Mouse (Mus musculus): ENCODE measurements around the gene Duxf3.

Gene Duxf3

GRCm38 (mm10) chr10:58221571-58221970 lies 10.9 kb downstream of the Duxf3 start:
- DNase-seq = peak; percentile 26

GRCm38 (mm10) chr10:58220726-58221125 lies 11.7 kb downstream of the Duxf3 start:
- no peak for DNase-seq

GRCm38 (mm10) chr10:58217366-58217765 lies 15.1 kb downstream of the Duxf3 start:
- DNase-seq = no peak

GRCm38 (mm10) chr10:58215353-58215752 lies 17.1 kb downstream of the Duxf3 start:
- DNase-seq = no peak

- no peak for DNase-seq
Observed at GRCm38 (mm10) chr10:58214934-58215333, 17.5 kb downstream of the Duxf3 start.

- DNase-seq = no peak
Observed at GRCm38 (mm10) chr10:58214497-58214896, 18.0 kb downstream of the Duxf3 start.

- DNase-seq = no peak
Observed at GRCm38 (mm10) chr10:58212230-58212629, 20.2 kb downstream of the Duxf3 start.

GRCm38 (mm10) chr10:58211213-58211612 lies 21.3 kb downstream of the Duxf3 start:
- DNase-seq = no peak

- DNase-seq = no peak
Observed at GRCm38 (mm10) chr10:58210514-58210913, 22.0 kb downstream of the Duxf3 start.

- no peak for DNase-seq
Observed at GRCm38 (mm10) chr10:58209710-58210467, 22.6 kb downstream of the Duxf3 start.

GRCm38 (mm10) chr10:58206639-58207404 lies 25.7 kb downstream of the Duxf3 start:
- DNase-seq = no peak

- no peak for DNase-seq
Observed at GRCm38 (mm10) chr10:58205986-58206385, 26.5 kb downstream of the Duxf3 start.

All from cerebellum, adult 11-12 months (tissue).